Mouse (Mus musculus): ENCODE measurements around the gene Lta. TPM values are rescaled to one million over a fixed set of nuclear protein-coding genes. Genes with fewer than 3 reads are reported as not detected.

The Lta gene
- total RNA-seq (2021) (under 1 TPM; 0.26 to 0.35 TPM), polyA plus RNA-seq (2012; rRNA removed) (0.18 and 0.33 TPM in 2 replicates)
- long read RNA-seq: 0 reads

GRCm38 (mm10) chr17:35204494-35205379 is at the start of gene Lta:
Gene Lta, minus strand, starts transcription at chr17:35205351.
- DNase-seq: no peak

- DNase-seq: peak; percentile 71
Observed at GRCm38 (mm10) chr17:35254241-35255098, 49.3 kb upstream of the Lta start.

GRCm38 (mm10) chr17:35253293-35254093 is 48.3 kb upstream of the Lta start:
- peak; percentile 13 for DNase-seq

GRCm38 (mm10) chr17:35252619-35253292 is 47.6 kb upstream of the Lta start:
- peak; percentile 41 for DNase-seq

- no peak for DNase-seq
Observed at GRCm38 (mm10) chr17:35251981-35252380, 46.8 kb upstream of the Lta start.

GRCm38 (mm10) chr17:35251162-35251719 is 46.1 kb upstream of the Lta start:
- peak; percentile 25 for DNase-seq

GRCm38 (mm10) chr17:35250348-35251120 is 45.4 kb upstream of the Lta start:
- no peak for DNase-seq

- DNase-seq: no peak
Observed at GRCm38 (mm10) chr17:35249451-35250197, 44.5 kb upstream of the Lta start.

GRCm38 (mm10) chr17:35248986-35249385 is 43.8 kb upstream of the Lta start:
- DNase-seq: no peak

- no peak for DNase-seq
Observed at GRCm38 (mm10) chr17:35247144-35247543, 42.0 kb upstream of the Lta start.

- DNase-seq: no peak
Observed at GRCm38 (mm10) chr17:35245731-35246623, 40.8 kb upstream of the Lta start.

- no peak for DNase-seq
Observed at GRCm38 (mm10) chr17:35244999-35245398, 39.8 kb upstream of the Lta start.

GRCm38 (mm10) chr17:35243086-35243485 is 37.9 kb upstream of the Lta start:
- DNase-seq: peak; percentile 59

GRCm38 (mm10) chr17:35242015-35242941 is 37.1 kb upstream of the Lta start:
- DNase-seq: peak; percentile 81

- DNase-seq: peak; percentile 96
Observed at GRCm38 (mm10) chr17:35241305-35242014, 36.3 kb upstream of the Lta start, which contains the start of gene Ddx39b. Gene Ddx39b, plus strand, starts transcription at chr17:35241746.

Data from adrenal gland, adult 2 months (tissue).